Mouse (Mus musculus) limb, embryonic 15.5 days (tissue): ENCODE data around the gene Slitrk4. TPM values are rescaled to one million over a fixed set of nuclear protein-coding genes. Genes with fewer than 3 reads are reported as not detected.

Experiments
- ATAC-seq: fragments of 200-750 bp; cut with Nextera tagmentation; 2 replicates; pipeline ENCODE4 v1.8.0; 2017; ENCODE audit warnings: low read depth, moderate TSS enrichment; ENCODE audit not compliant: insufficient number of reproducible peaks, low FRiP score, low TSS enrichment
- H3K27ac ChIP-seq: fragments of 300-500 bp; sonication (generic); 2 replicates; pipeline ENCODE4 v1.5.1; 2015; ENCODE audit warnings: moderate library complexity, mild to moderate bottlenecking, inconsistent platforms
- H3K27me3 ChIP-seq: fragments of 300-500 bp; sonication (generic); 2 replicates; pipeline ENCODE4 v1.6.1; 2015; ENCODE audit warnings: inconsistent platforms
- H3K36me3 ChIP-seq: fragments of 300-500 bp; sonication (generic); 2 replicates; pipeline ENCODE4 v1.6.1; 2015; ENCODE audit warnings: inconsistent platforms
- H3K4me1 ChIP-seq: fragments of 300-500 bp; sonication (generic); 2 replicates; pipeline ENCODE4 v1.6.1; 2015; ENCODE audit warnings: inconsistent platforms
- H3K4me2 ChIP-seq: fragments of 300-500 bp; sonication (generic); 2 replicates; pipeline ENCODE4 v1.6.1; 2015; ENCODE audit warnings: mild to moderate bottlenecking, inconsistent platforms
- H3K4me3 ChIP-seq: fragments of 300-500 bp; sonication (generic); 2 replicates; pipeline ENCODE4 v1.5.1; 2015; ENCODE audit warnings: mild to moderate bottlenecking, inconsistent platforms
- H3K9ac ChIP-seq: fragments of 300-500 bp; sonication (generic); 2 replicates; pipeline ENCODE4 v1.6.1; 2015; ENCODE audit warnings: inconsistent platforms
- H3K9me3 ChIP-seq: fragments of 300-500 bp; sonication (generic); 2 replicates; pipeline ENCODE4 v1.6.1; 2016; ENCODE audit warnings: inconsistent platforms
- WGBS: fragments of 180-500 bp; shearing (Covaris S2); methylation state at CpG from one replicate; pipeline ENCODE4 v1.1.7; 2015; 5-methylcytosine and 5-hydroxymethylcytosine counted together
- polyA plus RNA-seq: library from polyadenylated mRNA; unstranded; fragments of >200 nt; fragmentation: Nextera tagmentation; extraction: Ambion mirVana; gene quantifications from 2 replicates; pipeline ENCODE4 v1.2.1, GENCODE M21; 2015

The Slitrk4 gene
- 2.9 and 4.2 TPM in 2 replicates for polyA plus RNA-seq

- no peaks in the 10 kb centered on the region for H3K36me3 ChIP-seq
- no peaks in the 10 kb centered on the region for H3K9me3 ChIP-seq
- H3K4me2 ChIP-seq: peak within 1 kb of the TSS; percentile 67
- no peaks in the 10 kb centered on the region for H3K4me1 ChIP-seq
- WGBS: 13% methylated on average over 53 of the region's 54 CpGs
- peaks cover 11% of the 10 kb centered on the region for H3K27me3 ChIP-seq
- no peak within 1 kb of the TSS for H3K27ac ChIP-seq
- H3K4me3 ChIP-seq: peak within 1 kb of the TSS; percentile 41
- no peak for ATAC-seq
- H3K9ac ChIP-seq: no peak within 1 kb of the TSS
Measured at GRCm38 (mm10) chrX:64276290-64277125, at the start of gene Slitrk4. Gene Slitrk4, minus strand, starts transcription at chrX:64276996.

GRCm38 (mm10) chrX:64319501-64319900 lies 42.7 kb upstream of the Slitrk4 start:
- H3K4me1 ChIP-seq: no peaks in the 10 kb centered on the region
- no peaks in the 10 kb centered on the region for H3K9me3 ChIP-seq
- H3K27me3 ChIP-seq: no peaks in the 10 kb centered on the region
- H3K4me2 ChIP-seq: no peak overlapping the region
- no peaks in the 10 kb centered on the region for H3K36me3 ChIP-seq
- no peak overlapping the region for H3K27ac ChIP-seq
- ATAC-seq: no peak
- WGBS: 51% methylated on average over 2 of the region's 2 CpGs
- H3K9ac ChIP-seq: no peak overlapping the region
- H3K4me3 ChIP-seq: no peak overlapping the region

- no peaks in the 10 kb centered on the region for H3K36me3 ChIP-seq
- no peak overlapping the region for H3K9ac ChIP-seq
- no peak overlapping the region for H3K4me2 ChIP-seq
- H3K27ac ChIP-seq: no peak overlapping the region
- ATAC-seq: no peak
- no peaks in the 10 kb centered on the region for H3K9me3 ChIP-seq
- peaks cover 11% of the 10 kb centered on the region for H3K27me3 ChIP-seq
- H3K4me1 ChIP-seq: no peaks in the 10 kb centered on the region
- no peak overlapping the region for H3K4me3 ChIP-seq
- 13% methylated on average over 6 of the region's 6 CpGs for WGBS
Measured at GRCm38 (mm10) chrX:64277991-64278301, 1.1 kb upstream of the Slitrk4 start.

- H3K27me3 ChIP-seq: peaks cover 11% of the 10 kb centered on the region
- no peak for ATAC-seq
- peak overlapping the region; percentile 41 for H3K4me3 ChIP-seq
- H3K27ac ChIP-seq: no peak overlapping the region
- no peaks in the 10 kb centered on the region for H3K9me3 ChIP-seq
- H3K4me1 ChIP-seq: no peaks in the 10 kb centered on the region
- H3K36me3 ChIP-seq: no peaks in the 10 kb centered on the region
- WGBS: 19% methylated on average over 22 of the region's 22 CpGs
- peak overlapping the region; percentile 67 for H3K4me2 ChIP-seq
- no peak overlapping the region for H3K9ac ChIP-seq
Measured at GRCm38 (mm10) chrX:64277126-64277990, 562 bp upstream of the Slitrk4 start.

- Histone ChIP-seq H3K9ac (no peak overlapping the region), H3K9me3 (no peaks in the 10 kb centered on the region), H3K27me3 (peaks cover 11% of the 10 kb centered on the region), H3K4me3 (peak overlapping the region; percentile 41), H3K36me3 (no peaks in the 10 kb centered on the region), H3K4me1 (no peaks in the 10 kb centered on the region), H3K27ac (no peak overlapping the region), H3K4me2 (peak overlapping the region; percentile 67)
- 7% methylated on average over 38 of the region's 41 CpGs for WGBS
- no peak for ATAC-seq
Measured at GRCm38 (mm10) chrX:64275501-64276289, 1.1 kb downstream of the Slitrk4 start.

- H3K4me1 ChIP-seq: no peaks in the 10 kb centered on the region
- no peak for ATAC-seq
- no peak overlapping the region for H3K27ac ChIP-seq
- no peak overlapping the region for H3K4me3 ChIP-seq
- no peaks in the 10 kb centered on the region for H3K36me3 ChIP-seq
- H3K9me3 ChIP-seq: no peaks in the 10 kb centered on the region
- no peak overlapping the region for H3K9ac ChIP-seq
- H3K4me2 ChIP-seq: no peak overlapping the region
- no peaks in the 10 kb centered on the region for H3K27me3 ChIP-seq
- 68% methylated on average over 1 of the region's 1 CpGs for WGBS
Measured at GRCm38 (mm10) chrX:64263481-64263880, 13.3 kb downstream of the Slitrk4 start.

Other genes starting within 250 kb of the Slitrk4 start
- gene Gm6760, start 124.8 kb downstream of the Slitrk4 start, polyA plus RNA-seq: not detected in 2 replicates
- 0.55 and 0.62 TPM in 2 replicates for gene 3830417A13Rik, start 103.4 kb downstream of the Slitrk4 start, polyA plus RNA-seq